Mouse (Mus musculus) embryo, embryonic 11.5 days (tissue): Measurements from ENCODE around the gene Kcnq4.
A peak's percentile ranks its signal among the peaks of the same experiment; 100 is the strongest.

ENCODE experiments used
- DNase-seq: peaks from one replicate; pipeline ENCODE4 v3.0.0-alpha.2; 2012; ENCODE audit warnings: low read depth, low spot score

Kcnq4 gene

GRCm38 (mm10) chr4:120673606-120674005 lies 74.8 kb downstream of the Kcnq4 start:
- DNase-seq = no peak

GRCm38 (mm10) chr4:120671046-120671445 lies 77.4 kb downstream of the Kcnq4 start:
- no peak for DNase-seq

GRCm38 (mm10) chr4:120669585-120669984 lies 78.8 kb downstream of the Kcnq4 start:
- no peak for DNase-seq

- no peak for DNase-seq
Observed at GRCm38 (mm10) chr4:120668551-120668950, 79.9 kb downstream of the Kcnq4 start.

GRCm38 (mm10) chr4:120667555-120667954 lies 80.9 kb downstream of the Kcnq4 start:
- no peak for DNase-seq

GRCm38 (mm10) chr4:120667045-120667501 lies 81.3 kb downstream of the Kcnq4 start:
- DNase-seq = no peak

- peak; percentile 83 for DNase-seq
Observed at GRCm38 (mm10) chr4:120666358-120667024, 81.9 kb downstream of the Kcnq4 start, which contains the start of gene Cited4. Gene Cited4 (plus strand): TSS chr4:120666572.

GRCm38 (mm10) chr4:120665782-120666181 lies 82.6 kb downstream of the Kcnq4 start:
- DNase-seq = no peak

GRCm38 (mm10) chr4:120665144-120665700 lies 83.2 kb downstream of the Kcnq4 start:
- no peak for DNase-seq

- DNase-seq = no peak
Observed at GRCm38 (mm10) chr4:120664601-120665000, 83.8 kb downstream of the Kcnq4 start.

GRCm38 (mm10) chr4:120660485-120660884 lies 87.9 kb downstream of the Kcnq4 start:
- DNase-seq = no peak

- no peak for DNase-seq
Observed at GRCm38 (mm10) chr4:120655898-120656297, 92.5 kb downstream of the Kcnq4 start.

- no peak for DNase-seq
Observed at GRCm38 (mm10) chr4:120650208-120650592, 98.2 kb downstream of the Kcnq4 start.

- DNase-seq = no peak
Observed at GRCm38 (mm10) chr4:120649369-120650207, 98.8 kb downstream of the Kcnq4 start.
